Mouse (Mus musculus) heart, embryonic 11.5 days (tissue): ENCODE data around the gene Cnst. TPM values are rescaled to one million over a fixed set of nuclear protein-coding genes. Genes with fewer than 3 reads are reported as not detected.
A peak's percentile ranks its signal among the peaks of the same experiment; 100 is the strongest.

Experiments used
- ATAC-seq: fragments of 200-750 bp; cut with Nextera tagmentation; replicated peaks from 2 replicates; pipeline ENCODE4 v1.8.0; 2017; ENCODE audit warnings: moderate library complexity; ENCODE audit not compliant: insufficient number of reproducible peaks, low FRiP score, low TSS enrichment
- H3K27ac ChIP-seq: fragments of 300-500 bp; sonication (generic); 2 replicates; pipeline ENCODE4 v1.5.1; 2014; ENCODE audit warnings: mild to moderate bottlenecking, low read depth, low read length
- H3K27me3 ChIP-seq: fragments of 300-500 bp; sonication (generic); 2 replicates; pipeline ENCODE4 v1.6.1; 2014; ENCODE audit warnings: mild to moderate bottlenecking, low read length, mixed read lengths; ENCODE audit not compliant: control insufficient read depth, insufficient read depth
- H3K36me3 ChIP-seq: fragments of 300-500 bp; sonication (generic); 2 replicates; pipeline ENCODE4 v1.6.1; 2014; ENCODE audit warnings: mild to moderate bottlenecking, low read length, moderate library complexity, mixed read lengths; ENCODE audit not compliant: control insufficient read depth, insufficient read depth
- H3K4me1 ChIP-seq: fragments of 300-500 bp; sonication (generic); 2 replicates; pipeline ENCODE4 v1.6.1; 2014; ENCODE audit warnings: low read length; ENCODE audit not compliant: control insufficient read depth, insufficient read depth
- H3K4me2 ChIP-seq: fragments of 300-500 bp; sonication (generic); 2 replicates; pipeline ENCODE4 v1.6.1; 2014; ENCODE audit warnings: mild to moderate bottlenecking, moderate library complexity
- H3K4me3 ChIP-seq: fragments of 300-500 bp; sonication (generic); 2 replicates; pipeline ENCODE4 v1.5.1; 2014; ENCODE audit warnings: low read depth, low read length
- H3K9ac ChIP-seq: fragments of 300-500 bp; sonication (generic); 2 replicates; pipeline ENCODE4 v1.6.1; 2014; ENCODE audit warnings: mild to moderate bottlenecking, low read depth, low read length, moderate library complexity
- H3K9me3 ChIP-seq: fragments of 300-500 bp; sonication (generic); replicated peaks from 2 replicates; pipeline ENCODE4 v1.6.1; 2016; ENCODE audit warnings: low read length; ENCODE audit not compliant: control insufficient read depth
- WGBS: fragments of 180-500 bp; shearing (Covaris S2); extraction: QIAGEN DNeasy Blood & Tissue Kit; methylation state at CpG from one replicate; pipeline ENCODE4 v1.1.7; 2014; ENCODE audit not compliant: insufficient replicate concordance; 5-methylcytosine and 5-hydroxymethylcytosine counted together
- polyA plus RNA-seq: library from polyadenylated mRNA; unstranded; fragments of >200 nt; fragmentation: Nextera tagmentation; extraction: Ambion mirVana; gene quantifications from 2 replicates; pipeline ENCODE4 v1.2.1, GENCODE M21; 2014

Cnst gene
- polyA plus RNA-seq, 1 experiment from 2014 or later, result 13.2 TPM

- ATAC-seq, result no peak
These were observed 122.8 kb downstream of the Cnst start for GRCm38 (mm10) chr1:179668836-179669537.

GRCm38 (mm10) chr1:179674355-179674754 lies 128.2 kb downstream of the Cnst start:
- peaks cover 3% of the 10 kb centered on the region; the same call in 1 of the 2 replicates for H3K4me1 ChIP-seq
- no peak for ATAC-seq

More at GRCm38 (mm10) chr1:179668836-179669537, 122.8 kb downstream of the Cnst start:
- Histone ChIP-seq H3K36me3 (peaks cover 3% of the 10 kb centered on the region; the same call in 1 of the 2 replicates), H3K4me1 (peaks cover 6% of the 10 kb centered on the region; the same call in 1 of the 2 replicates), H3K9ac (peak overlapping the region; percentile 87), H3K4me3 (peak overlapping the region; percentile 83), H3K27ac (peak overlapping the region; percentile 88), H3K9me3 (no peaks in the 10 kb centered on the region), H3K27me3 (no peaks in the 10 kb centered on the region), H3K4me2 (peak overlapping the region; percentile 74)
- 26% methylated on average over 12 of the region's 12 CpGs for WGBS

GRCm38 (mm10) chr1:179677031-179677430 lies 130.9 kb downstream of the Cnst start:
- no peaks in the 10 kb centered on the region for H3K27me3 ChIP-seq
- no peaks in the 10 kb centered on the region for H3K9me3 ChIP-seq
- H3K4me3 ChIP-seq, result no peak overlapping the region
- H3K4me1 ChIP-seq, result no peaks in the 10 kb centered on the region
- H3K27ac ChIP-seq, result no peak overlapping the region
- no peak for ATAC-seq
- H3K4me2 ChIP-seq, result no peak overlapping the region
- no peak overlapping the region for H3K9ac ChIP-seq
- 82% methylated on average over 2 of the region's 2 CpGs for WGBS
- peaks cover 10% of the 10 kb centered on the region for H3K36me3 ChIP-seq

More at GRCm38 (mm10) chr1:179674355-179674754, 128.2 kb downstream of the Cnst start:
- Histone ChIP-seq H3K27me3 (no peaks in the 10 kb centered on the region), H3K4me3 (no peak overlapping the region), H3K36me3 (peaks cover 6% of the 10 kb centered on the region), H3K27ac (no peak overlapping the region), H3K9ac (no peak overlapping the region), H3K4me2 (no peak overlapping the region), H3K9me3 (no peaks in the 10 kb centered on the region)
- whole genome bisulfite sequencing, result 88% methylated on average over 3 of the region's 3 CpGs

Other genes starting within 250 kb of the Cnst start
- gene Smyd3, start 28.3 kb upstream of the Cnst start, polyA plus RNA-seq, result 12.2 and 12.6 TPM in 2 replicates
- 20.7 and 30.6 TPM in 2 replicates for gene Tfb2m, start 103 bp upstream of the Cnst start, polyA plus RNA-seq
- gene Sccpdh, start 121.8 kb downstream of the Cnst start, polyA plus RNA-seq, result 82.4 and 96.1 TPM in 2 replicates
- 0.11 TPM in 1 of 2 replicates, not detected in the other for gene Kif28, start 198.9 kb downstream of the Cnst start, polyA plus RNA-seq